Mouse (Mus musculus): ENCODE results near the gene Fam222a.

GRCm38 (mm10) chr5:114560533-114560936, 7.3 kb upstream of the Fam222a start:
- no peak for TF ChIP-seq CTCF (IDR thresholded peaks at IDR 0.05; ENCODE audit: insufficient read depth, low read length)
- no peak for TF ChIP-seq POLR2A (IDR thresholded peaks at IDR 0.05; ENCODE audit: borderline replicate concordance, extremely low read depth, low read depth, low read length)
